Mouse (Mus musculus): ENCODE measurements at regions not wholly inside any gene's neighbourhood (a gene's known extent, or its start where the extent isn't known, plus 50 kb on each side); places are given as distances from the start of the nearest gene placed in this dataset.
"Not testable (repeated sequence)": the region's sequence is repeated elsewhere in the genome, so short reads cannot be mapped to it uniquely, and the experiment has no call there.

DNA sequence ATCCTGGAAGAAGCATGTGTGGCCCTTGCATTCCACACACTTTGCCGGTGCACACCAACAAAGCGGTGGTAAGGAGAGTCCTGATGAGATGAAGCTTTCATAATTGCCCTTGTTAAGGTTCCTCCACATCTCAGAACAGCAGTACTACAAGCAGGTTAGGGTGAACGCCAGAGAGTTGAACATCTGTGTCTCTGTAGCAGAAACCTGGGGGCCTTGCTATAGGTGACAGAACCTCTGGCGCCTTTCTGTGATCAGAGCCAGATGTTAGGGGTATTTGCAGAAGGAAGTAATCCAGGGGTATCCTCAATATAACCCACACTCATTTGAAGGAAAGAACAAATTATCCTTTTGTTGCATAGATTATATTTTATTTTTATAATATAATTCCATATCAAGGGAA lies 1850.1 kb downstream of the 9330182O14Rik start:
- Histone ChIP-seq H3K4me2 (replicated peaks) (no peak overlapping the region), H3K9me3 (no peaks in the 10 kb centered on the region), H3K4me3 (replicated peaks) (no peak overlapping the region), H3K4me1 (replicated peaks) (no peaks in the 10 kb centered on the region), H3K27me3 (no peaks in the 10 kb centered on the region), H3K36me3 (no peaks in the 10 kb centered on the region), H3K27ac (no peak overlapping the region), H3K9ac (replicated peaks) (no peak overlapping the region)
- 91% methylated on average over 4 of the region's 4 CpGs for whole genome bisulfite sequencing
- ATAC-seq, result no peak

DNA sequence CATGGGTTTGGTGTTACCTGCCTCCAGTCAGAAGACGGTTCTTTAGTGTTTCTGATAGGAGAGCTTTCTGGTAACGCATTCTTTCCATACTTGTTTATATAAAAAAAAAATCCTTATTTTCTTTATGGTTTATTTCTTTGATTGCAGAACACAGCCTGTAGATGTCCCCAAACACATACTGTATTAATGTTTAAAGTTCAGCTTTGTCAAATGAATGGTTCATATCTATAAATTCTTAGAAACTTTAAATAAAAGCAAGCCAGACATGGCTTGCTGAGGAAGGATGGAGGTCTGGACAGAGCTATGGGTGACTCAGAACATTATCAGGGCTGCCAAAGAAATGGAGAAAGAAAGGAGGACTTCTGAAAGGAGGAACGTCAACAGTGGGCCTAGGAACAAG lies 1852.1 kb downstream of the 9330182O14Rik start:
- no peak overlapping the region for H3K27ac ChIP-seq
- H3K4me2 ChIP-seq (replicated peaks), result no peak overlapping the region
- no peak for ATAC-seq
- H3K4me3 ChIP-seq (replicated peaks), result no peak overlapping the region
- no peaks in the 10 kb centered on the region for H3K36me3 ChIP-seq
- H3K9me3 ChIP-seq, result no peaks in the 10 kb centered on the region
- whole genome bisulfite sequencing, result 92% methylated on average over 3 of the region's 3 CpGs
- no peaks in the 10 kb centered on the region for H3K27me3 ChIP-seq
- no peaks in the 10 kb centered on the region for H3K4me1 ChIP-seq (replicated peaks)
- no peak overlapping the region for H3K9ac ChIP-seq (replicated peaks)

DNA sequence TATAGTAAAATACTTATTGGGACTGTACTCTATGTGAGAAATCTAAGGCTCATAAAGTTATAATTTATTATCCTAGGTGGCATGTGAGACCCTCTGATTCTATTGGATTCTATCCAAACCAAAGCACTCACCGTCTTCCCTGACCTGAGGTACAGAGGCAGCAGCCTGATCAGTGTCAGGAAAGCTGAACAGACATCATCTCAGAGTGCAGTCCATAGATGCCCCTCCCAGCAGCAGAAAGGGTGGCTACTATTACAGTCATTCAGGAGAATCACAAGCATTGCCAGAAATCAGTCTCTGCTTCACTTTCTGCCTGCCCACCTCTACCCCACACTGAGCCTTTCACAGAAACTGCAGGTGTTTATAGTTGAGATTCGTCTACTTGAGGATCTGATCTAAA lies 1854.9 kb downstream of the 9330182O14Rik start:
- no peaks in the 10 kb centered on the region for H3K36me3 ChIP-seq
- no peaks in the 10 kb centered on the region for H3K4me1 ChIP-seq (replicated peaks)
- no peaks in the 10 kb centered on the region for H3K9me3 ChIP-seq
- no peak overlapping the region for H3K4me2 ChIP-seq (replicated peaks)
- no peak overlapping the region for H3K9ac ChIP-seq (replicated peaks)
- H3K27ac ChIP-seq, result no peak overlapping the region
- ATAC-seq, result no peak
- H3K4me3 ChIP-seq (replicated peaks), result no peak overlapping the region
- H3K27me3 ChIP-seq, result no peaks in the 10 kb centered on the region
- WGBS, result 54% methylated on average over 2 of the region's 2 CpGs

DNA sequence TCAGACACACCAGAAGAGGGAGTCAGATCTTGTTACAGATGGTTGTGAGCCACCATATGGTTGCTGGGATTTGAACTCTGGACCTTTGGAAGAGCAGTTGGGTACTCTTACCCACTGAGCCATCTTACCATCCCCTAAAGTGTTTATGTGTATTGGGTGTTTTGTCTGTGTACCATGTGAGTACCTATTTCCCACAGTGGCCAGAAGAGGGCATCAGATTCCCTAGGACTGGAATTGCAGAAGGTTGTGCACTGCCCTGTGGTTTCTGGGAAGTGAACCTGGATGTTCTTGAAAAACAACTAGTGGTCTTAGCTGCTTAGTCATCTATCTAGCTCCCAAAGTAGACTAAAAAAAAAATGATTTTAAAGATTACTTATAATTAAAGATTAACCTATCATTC lies 1857.7 kb downstream of the 9330182O14Rik start:
- Histone ChIP-seq H3K9me3 (no peaks in the 10 kb centered on the region), H3K4me3 (replicated peaks) (no peak overlapping the region), H3K4me1 (replicated peaks) (no peaks in the 10 kb centered on the region), H3K27ac (no peak overlapping the region), H3K9ac (replicated peaks) (no peak overlapping the region), H3K4me2 (replicated peaks) (no peak overlapping the region), H3K27me3 (no peaks in the 10 kb centered on the region), H3K36me3 (no peaks in the 10 kb centered on the region)
- ATAC-seq, result no peak

DNA sequence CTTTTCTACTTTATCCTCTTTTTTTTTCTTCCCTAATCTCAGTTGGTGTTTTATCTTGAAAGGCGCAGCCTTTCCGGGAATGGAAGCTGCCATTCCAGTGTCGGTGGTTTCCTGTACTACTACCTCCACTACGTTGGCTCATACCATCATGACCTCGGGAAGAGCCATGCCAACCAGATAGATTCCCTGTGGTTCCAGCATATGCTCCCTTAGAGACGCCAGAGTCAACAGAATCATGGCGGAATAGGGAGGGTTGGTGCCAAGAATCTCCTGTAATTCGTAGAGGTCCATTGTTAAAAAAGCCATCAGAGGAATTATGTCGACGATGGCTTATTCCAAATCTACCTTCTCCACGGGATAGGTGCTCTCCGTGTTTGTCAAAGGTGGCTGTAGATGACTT lies 1898.1 kb downstream of the 9330182O14Rik start:
- not testable (repeated sequence) for H3K9ac ChIP-seq (replicated peaks); H3K4me2 ChIP-seq (replicated peaks); H3K27ac ChIP-seq; H3K4me1 ChIP-seq (replicated peaks); H3K9me3 ChIP-seq; H3K36me3 ChIP-seq; ATAC-seq; H3K4me3 ChIP-seq (replicated peaks); H3K27me3 ChIP-seq
- WGBS, result 97% methylated on average over 12 of the region's 12 CpGs

DNA sequence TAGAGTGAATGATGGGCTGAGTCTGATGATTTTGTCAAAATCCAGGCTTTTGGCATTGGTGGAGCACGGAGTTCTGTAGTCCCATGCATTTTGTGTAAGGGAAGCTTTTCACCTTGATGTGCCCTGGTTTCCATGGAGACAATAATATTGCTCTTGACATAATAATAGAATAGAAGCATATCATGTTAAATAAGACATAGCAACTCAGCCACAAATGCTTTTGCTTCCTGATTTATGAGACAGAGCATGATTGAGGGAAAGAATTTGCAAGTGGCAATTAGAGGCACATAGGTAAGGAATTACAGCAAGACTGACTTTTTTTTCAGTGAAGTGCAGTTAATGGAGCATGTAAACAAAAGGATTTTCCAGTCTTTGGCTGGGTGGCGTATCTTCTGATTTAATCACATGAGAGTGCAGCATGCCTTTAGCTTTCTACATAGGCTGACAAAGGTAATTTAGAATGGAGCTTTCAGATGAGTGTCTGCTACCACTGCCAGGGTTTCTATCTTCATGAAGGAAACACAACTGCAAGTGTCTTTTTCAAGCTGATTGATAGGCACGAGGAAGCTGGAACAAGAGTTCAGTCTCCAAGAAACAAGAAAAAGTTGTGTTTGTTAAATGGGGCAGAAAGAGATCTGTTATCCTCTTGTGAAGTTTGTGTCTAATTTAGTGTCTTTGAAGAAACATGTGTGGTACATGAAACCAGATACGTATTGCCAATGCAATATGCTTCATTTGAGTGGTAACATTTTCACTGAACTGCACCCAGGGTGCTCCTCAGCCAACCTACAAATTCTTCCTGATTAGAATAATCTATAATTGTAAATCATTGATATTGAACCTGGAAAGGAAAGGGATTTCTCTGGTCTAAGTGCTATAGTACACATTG lies 1913.2 kb downstream of the 9330182O14Rik start:
- WGBS, result 50% methylated on average over 4 of the region's 4 CpGs
- no peak overlapping the region for H3K9ac ChIP-seq (replicated peaks)
- H3K9me3 ChIP-seq, result no peaks in the 10 kb centered on the region
- H3K36me3 ChIP-seq, result no peaks in the 10 kb centered on the region
- no peaks in the 10 kb centered on the region for H3K4me1 ChIP-seq (replicated peaks)
- H3K4me2 ChIP-seq (replicated peaks), result no peak overlapping the region
- no peak for ATAC-seq
- H3K4me3 ChIP-seq (replicated peaks), result no peak overlapping the region
- H3K27me3 ChIP-seq, result no peaks in the 10 kb centered on the region
- no peak overlapping the region for H3K27ac ChIP-seq

DNA sequence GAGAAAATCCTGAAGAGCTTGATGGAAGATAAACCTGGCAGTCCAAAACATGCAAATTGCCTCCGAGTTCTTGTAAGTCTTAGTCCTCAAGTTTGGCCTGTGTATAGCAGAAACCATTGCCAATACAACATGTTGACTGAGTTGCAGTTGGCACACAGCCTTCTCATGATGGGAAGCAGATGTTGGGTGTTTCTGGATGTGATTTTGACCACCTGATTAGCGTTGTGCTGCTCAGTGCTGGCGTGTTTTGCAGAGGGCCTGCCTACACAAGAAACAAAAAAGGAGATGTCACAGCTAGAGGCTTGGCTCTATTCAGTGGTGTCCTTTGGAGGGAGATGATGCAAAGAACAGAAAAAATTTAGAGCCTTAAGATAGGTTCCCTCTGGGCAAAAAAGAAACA lies 1922.6 kb downstream of the 9330182O14Rik start:
- Histone ChIP-seq H3K4me1 (replicated peaks) (no peaks in the 10 kb centered on the region), H3K9ac (replicated peaks) (no peak overlapping the region), H3K9me3 (no peaks in the 10 kb centered on the region), H3K27ac (no peak overlapping the region), H3K4me2 (replicated peaks) (no peak overlapping the region), H3K36me3 (no peaks in the 10 kb centered on the region), H3K4me3 (replicated peaks) (no peak overlapping the region), H3K27me3 (no peaks in the 10 kb centered on the region)
- WGBS, result 86% methylated on average over 3 of the region's 3 CpGs
- ATAC-seq, result no peak

DNA sequence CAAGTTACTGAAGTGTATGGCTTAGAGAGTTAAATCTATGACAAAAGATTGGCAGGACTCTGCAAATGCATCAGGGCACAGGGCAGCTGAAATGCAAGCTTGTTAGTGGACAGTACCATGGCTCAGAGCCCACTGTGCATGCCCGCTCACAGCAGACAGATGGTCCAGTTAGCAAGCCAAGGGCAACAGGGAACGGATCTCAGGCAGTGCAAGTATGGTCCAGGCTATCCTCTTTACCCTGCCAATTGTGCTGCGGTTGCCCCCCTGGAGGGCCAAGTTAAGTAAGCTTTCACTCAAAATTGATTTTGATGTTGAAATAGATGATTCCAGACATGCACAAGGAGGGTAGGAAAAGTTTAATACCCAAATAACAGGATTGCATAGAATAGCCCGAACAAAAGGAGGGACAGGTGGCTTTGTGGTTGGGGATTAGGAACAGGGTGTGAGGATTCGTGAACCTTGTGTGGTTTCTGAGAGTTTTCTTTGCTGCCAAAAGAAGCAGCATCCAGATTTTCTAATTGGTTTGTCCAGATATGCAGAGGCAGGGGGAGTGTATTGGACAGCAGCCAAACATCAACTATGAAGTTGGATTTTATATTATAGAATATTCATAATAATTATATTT lies 1934.2 kb downstream of the 9330182O14Rik start:
- Histone ChIP-seq H3K27me3 (no peaks in the 10 kb centered on the region), H3K9me3 (no peaks in the 10 kb centered on the region), H3K4me1 (replicated peaks) (peaks cover 7% of the 10 kb centered on the region; the same call in 1 of the 2 replicates), H3K4me3 (replicated peaks) (no peak overlapping the region), H3K27ac (no peak overlapping the region), H3K4me2 (replicated peaks) (no peak overlapping the region), H3K9ac (replicated peaks) (no peak overlapping the region), H3K36me3 (no peaks in the 10 kb centered on the region)
- 24% methylated on average over 5 of the region's 5 CpGs for WGBS
- ATAC-seq, result peak; percentile 94

DNA sequence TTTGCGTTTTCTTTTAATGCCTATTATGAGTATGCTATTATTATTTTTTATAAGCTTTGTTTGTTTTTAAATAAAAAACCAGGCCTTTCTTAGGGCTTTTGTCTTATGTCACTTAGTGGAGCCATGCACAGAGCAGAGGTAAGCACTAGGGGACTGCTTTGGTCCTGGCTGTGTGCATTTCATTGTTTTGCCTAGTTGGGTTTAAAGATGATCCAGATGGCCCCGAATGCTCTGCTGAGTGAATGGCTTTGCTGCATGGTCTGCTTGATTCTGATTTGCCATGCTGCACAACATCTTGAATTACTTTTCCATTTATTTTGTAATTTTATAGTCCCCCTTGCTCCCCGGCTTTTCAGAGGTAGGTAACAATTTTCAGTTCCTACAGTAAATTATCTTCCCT lies 1934.9 kb downstream of the 9330182O14Rik start:
- H3K36me3 ChIP-seq, result no peaks in the 10 kb centered on the region
- H3K4me3 ChIP-seq (replicated peaks), result no peak overlapping the region
- 62% methylated on average over 3 of the region's 3 CpGs for WGBS
- H3K27me3 ChIP-seq, result no peaks in the 10 kb centered on the region
- H3K4me1 ChIP-seq (replicated peaks), result peaks cover 7% of the 10 kb centered on the region; the same call in 1 of the 2 replicates
- H3K9me3 ChIP-seq, result no peaks in the 10 kb centered on the region
- ATAC-seq, result peak; percentile 62; the same call in 1 of the 2 replicates
- H3K4me2 ChIP-seq (replicated peaks), result no peak overlapping the region
- no peak overlapping the region for H3K9ac ChIP-seq (replicated peaks)
- no peak overlapping the region for H3K27ac ChIP-seq

DNA sequence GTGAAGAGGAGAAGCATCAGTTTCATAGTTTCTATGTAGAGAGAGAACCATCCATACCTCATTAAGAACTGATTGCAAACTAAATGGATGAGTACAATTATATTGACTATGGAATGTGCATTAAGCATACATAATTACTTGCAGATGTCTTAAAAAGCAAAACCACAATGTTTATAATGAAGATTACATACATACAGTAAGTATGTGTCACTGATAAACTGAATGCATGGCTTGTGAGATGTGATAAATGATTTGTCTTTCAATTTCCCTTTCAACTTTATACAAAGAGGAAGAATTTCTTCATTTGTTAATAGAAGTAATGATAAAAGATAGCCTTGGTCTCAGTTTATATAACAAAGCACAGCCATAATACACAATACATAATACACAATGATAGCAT lies 1939.3 kb downstream of the 9330182O14Rik start:
- no peak overlapping the region for H3K4me2 ChIP-seq (replicated peaks)
- no peak overlapping the region for H3K27ac ChIP-seq
- H3K4me3 ChIP-seq (replicated peaks), result no peak overlapping the region
- H3K36me3 ChIP-seq, result no peaks in the 10 kb centered on the region
- H3K9me3 ChIP-seq, result no peaks in the 10 kb centered on the region
- H3K4me1 ChIP-seq (replicated peaks), result peaks cover 1% of the 10 kb centered on the region; the same call in 1 of the 2 replicates
- H3K27me3 ChIP-seq, result no peaks in the 10 kb centered on the region
- no peak overlapping the region for H3K9ac ChIP-seq (replicated peaks)
- ATAC-seq, result no peak

DNA sequence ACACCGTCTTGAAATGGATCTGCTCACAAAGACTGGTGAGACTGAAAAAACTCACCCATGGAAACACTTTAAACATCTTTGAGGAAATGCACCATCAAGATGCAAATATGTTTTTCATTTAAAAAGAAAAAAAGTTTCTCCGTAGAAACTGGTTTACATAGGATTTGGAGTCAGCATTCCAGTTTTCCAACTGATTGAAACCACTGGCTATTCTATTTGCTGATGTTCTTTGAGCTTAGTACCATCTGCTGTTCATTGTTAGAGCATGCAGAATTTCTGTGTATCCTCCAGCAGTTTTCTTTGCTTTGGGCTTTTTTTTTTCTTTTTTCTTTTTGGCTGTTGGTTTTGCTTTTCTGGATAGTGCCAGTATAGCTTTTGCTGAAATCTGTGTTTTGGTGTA lies 1948.3 kb downstream of the 9330182O14Rik start:
- ATAC-seq, result no peak
- H3K4me2 ChIP-seq (replicated peaks), result no peak overlapping the region
- no peaks in the 10 kb centered on the region for H3K27me3 ChIP-seq
- no peak overlapping the region for H3K4me3 ChIP-seq (replicated peaks)
- no peaks in the 10 kb centered on the region for H3K4me1 ChIP-seq (replicated peaks)
- WGBS, result 82% methylated on average over 2 of the region's 2 CpGs
- H3K36me3 ChIP-seq, result no peaks in the 10 kb centered on the region
- H3K9ac ChIP-seq (replicated peaks), result no peak overlapping the region
- H3K27ac ChIP-seq, result no peak overlapping the region
- H3K9me3 ChIP-seq, result no peaks in the 10 kb centered on the region

DNA sequence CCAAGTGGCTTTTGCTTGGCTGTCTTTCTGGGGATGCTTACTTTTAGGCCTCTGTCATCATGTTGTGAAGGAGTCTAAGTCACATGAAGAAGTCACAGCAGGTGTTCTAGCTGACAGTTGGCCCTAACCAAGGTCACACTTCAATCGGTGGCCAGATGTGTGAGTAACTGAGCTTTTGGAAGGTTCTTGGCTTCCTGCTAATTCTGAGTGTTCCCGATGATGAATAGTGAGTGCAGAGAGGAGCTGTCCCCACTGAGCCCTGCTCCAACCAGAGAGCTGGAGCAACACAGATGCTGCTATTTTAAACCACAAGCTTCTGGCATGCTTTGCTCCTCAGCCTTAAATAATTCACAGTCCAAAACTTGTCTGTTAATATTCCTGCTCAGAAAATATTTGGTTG lies 1966.6 kb downstream of the 9330182O14Rik start:
- ATAC-seq, result no peak
- Histone ChIP-seq H3K27me3 (no peaks in the 10 kb centered on the region), H3K36me3 (no peaks in the 10 kb centered on the region), H3K27ac (no peak overlapping the region), H3K4me2 (replicated peaks) (no peak overlapping the region), H3K9ac (replicated peaks) (no peak overlapping the region), H3K4me1 (replicated peaks) (no peaks in the 10 kb centered on the region), H3K9me3 (no peaks in the 10 kb centered on the region), H3K4me3 (replicated peaks) (no peak overlapping the region)
- WGBS, result 76% methylated on average over 2 of the region's 2 CpGs
